Mouse (Mus musculus) cerebellum, postnatal 4 days (tissue): ENCODE measurements around the gene Dis3l.
"Not testable (repeated sequence)": the region's sequence is repeated elsewhere in the genome, so short reads cannot be mapped to it uniquely, and the experiment has no call there.

ENCODE experiments used
- DNase-seq, 2 experiments: peaks; one replicate each; pipeline ENCODE4 v3.0.0; 2022; ENCODE audit warnings: low spot score in 2 of 2, mixed read lengths in 1 of 2

Dis3l gene

DNA sequence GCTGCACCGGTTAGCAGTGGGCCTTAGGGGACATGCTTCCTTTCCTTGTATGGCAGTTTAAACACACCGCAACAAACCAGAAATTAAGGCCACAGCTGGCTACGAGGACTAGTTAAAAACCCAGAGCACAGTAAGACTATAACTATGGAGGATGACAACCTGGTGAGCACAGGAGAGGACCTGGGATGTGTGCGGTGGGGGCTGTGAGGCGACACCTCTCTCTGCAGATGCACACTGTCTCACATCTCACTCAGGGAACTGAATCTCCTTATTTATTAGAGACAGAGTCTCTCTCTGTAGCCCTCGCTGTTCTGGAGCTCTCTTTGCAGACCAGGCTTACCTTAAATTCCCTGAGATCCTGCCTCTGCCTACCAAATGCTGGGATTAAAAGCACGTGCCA lies 17.1 kb downstream of the Dis3l start:
- DNase-seq, result no peak

DNA sequence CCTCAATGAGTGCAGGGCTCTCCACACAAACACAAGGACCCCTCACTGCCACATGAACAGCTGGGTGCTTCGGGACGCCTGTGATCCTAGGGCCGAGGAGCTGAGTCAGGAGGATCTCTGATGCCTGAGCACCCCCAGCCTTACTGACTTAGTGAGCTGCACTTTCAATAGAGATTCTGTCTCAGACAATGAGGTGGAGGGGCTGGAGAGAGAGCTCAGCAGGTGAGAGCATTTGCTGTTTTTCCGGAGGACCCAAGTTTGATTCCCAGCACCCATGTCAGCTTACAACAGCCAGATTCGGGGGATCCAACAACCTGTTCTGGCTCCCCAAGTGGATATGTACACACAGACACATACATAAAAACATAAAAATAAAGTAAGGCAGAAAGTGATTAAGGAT lies 24.1 kb downstream of the Dis3l start:
- no peak for DNase-seq

DNA sequence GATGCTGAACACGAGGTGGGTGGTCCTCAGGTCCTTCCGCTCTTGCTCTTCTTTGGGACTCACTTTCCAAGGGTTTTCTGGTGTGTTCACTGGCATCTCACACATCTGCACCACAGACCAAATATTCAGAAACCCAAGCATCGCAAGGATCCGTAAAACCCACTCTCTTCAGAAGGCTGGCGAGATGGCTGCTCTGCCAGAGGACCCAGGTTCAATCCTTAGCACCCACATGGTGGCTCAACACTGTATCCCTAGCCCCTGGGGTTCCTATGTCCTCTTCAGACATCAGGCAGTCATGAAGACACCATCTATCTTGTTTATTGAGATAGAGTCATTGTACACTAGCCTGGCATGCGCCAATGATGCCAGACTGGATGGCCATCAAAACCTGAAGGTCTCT lies 26.4 kb downstream of the Dis3l start:
- DNase-seq, result no peak

DNA sequence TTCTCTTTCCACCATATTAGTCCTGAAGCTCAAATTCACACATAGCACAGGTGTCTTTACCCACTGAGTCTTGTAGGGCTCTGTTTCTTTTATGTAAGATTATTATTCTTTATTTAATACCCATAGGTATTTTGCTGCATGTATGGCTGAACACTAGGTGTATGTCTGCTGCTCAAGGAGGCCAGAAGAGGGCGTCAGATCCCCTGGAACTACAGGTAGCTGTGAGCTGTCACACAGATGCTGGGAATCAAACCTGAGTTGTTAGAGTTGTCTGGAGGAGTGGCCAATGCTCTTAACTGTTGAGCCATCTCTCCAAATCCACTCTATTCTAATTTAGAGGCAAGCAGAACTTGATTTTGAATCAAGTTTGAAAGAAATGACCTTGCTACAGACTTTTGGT lies 29.0 kb downstream of the Dis3l start:
- no peak for DNase-seq

DNA sequence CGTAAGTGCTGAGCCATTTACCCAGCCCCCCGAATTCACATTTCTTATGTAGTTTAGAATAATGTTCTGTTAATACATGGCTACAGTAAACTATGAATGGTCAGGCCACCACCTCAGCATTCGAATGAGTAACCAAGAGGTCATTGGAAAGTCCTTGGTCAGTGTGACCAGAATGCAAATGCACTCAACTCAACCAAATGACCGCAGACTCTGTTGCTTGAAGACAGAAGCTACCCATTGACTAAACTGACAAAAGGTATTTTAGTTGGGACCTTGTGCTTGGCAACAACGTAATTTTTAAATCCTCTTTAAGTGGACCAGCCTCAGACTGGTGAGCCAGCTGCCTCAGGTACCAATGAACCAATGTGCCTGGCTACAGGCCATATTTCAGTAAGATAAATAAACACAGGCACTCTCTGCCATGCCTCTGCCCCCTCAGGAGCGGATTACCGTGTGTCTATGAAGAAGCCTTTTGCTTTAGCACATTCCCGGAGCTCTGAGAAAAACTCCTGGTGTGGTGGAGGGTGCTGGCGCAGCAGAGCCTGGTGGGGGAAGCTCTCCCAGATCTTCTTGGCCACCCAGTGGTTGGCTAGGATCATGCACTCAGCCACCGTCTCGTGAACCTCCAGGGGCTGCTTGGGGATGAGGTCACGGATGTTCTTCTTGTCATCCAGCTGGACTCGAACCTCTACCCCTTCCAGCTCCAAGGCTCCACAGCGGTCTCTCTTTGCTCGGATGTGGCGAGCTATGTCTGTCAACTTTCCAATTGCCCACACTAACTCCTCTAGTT lies 29.9 kb downstream of the Dis3l start:
- no peak for DNase-seq

DNA sequence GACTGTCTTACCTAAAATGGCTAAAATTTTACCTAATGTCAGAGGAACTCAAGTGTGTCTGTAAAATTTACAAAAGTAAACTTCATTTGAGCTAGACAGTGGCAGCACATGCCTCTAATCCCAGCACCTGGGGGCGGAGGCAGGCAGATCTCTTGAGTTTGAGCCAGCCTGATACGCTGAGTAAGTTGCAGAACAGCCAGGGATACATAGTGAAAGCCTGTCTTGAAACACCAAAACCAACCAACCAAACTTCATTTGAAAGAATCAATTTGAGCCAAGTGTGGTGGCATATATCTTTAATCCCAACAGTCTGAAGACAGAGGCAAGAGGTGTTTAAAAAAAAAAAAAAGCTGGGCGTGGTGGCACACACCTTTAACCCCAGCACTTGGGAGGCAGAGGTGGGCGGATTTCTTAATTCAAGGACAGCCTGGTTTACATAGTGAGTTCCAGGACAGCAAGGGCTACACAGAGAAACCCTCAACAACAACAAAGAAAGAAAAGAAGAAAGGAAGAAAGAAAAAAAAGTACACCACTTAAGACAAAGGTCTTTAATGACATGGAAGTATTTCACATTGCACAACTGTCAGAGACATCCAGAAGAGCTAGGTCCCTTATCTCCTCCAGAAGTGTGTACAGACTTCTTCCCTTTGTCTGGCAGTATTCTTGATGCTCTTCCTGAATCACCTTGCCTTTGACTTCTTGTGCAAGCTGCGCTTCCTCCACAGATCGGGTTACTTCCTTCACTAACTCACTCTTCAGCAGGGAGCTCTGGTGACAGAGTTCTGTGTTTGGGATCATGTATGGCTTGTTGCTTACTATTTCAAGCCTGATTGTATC lies 34.4 kb downstream of the Dis3l start:
- DNase-seq, result no peak

DNA sequence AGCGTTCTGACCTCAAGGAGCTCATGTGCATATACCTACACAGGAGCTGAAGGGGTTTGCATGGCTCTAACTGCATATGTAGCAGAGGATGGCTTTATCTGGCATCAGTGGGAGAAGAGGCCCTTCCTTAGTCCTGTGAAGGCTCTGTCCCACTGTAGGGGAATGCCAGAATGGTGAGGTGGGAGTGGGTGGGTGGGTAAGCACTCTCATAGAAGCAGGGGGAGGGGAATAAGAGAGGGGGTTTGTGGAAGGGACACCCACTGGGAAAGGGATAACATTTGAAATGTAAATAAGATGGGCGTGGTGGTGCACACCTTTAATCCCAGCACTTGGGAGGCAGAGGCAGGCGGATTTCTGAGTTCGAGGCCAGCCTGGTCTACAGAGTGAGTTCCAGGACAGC lies 38.0 kb downstream of the Dis3l start:
- DNase-seq, result not testable (repeated sequence)

DNA sequence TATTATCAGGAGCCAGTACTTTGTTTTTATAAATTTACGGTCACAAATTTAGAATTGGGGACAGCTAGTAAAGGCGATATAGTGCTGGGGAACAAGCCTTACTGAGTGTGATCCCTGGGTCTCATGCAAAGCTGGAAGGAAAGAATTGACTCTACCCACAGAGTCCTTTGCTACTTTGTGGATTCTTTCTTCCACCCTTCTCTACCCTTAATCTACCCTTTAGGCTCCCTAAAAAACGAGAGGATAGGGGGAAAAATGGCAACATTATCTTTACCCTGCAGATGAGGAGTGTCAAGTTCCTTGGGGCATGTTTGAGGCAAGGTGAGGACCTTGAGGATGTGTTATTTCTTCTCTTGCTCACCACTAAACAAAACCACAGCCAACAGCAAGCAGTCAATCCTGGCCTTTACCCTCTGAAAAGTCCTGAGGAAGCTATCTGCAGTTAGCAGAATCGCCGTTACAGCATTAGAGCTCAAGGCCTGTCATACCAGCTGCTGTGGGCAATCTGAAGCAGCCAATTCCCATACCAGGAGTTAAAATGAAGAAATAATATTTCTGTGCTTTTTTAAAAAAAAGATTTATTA lies 58.6 kb downstream of the Dis3l start:
- no peak for DNase-seq

DNA sequence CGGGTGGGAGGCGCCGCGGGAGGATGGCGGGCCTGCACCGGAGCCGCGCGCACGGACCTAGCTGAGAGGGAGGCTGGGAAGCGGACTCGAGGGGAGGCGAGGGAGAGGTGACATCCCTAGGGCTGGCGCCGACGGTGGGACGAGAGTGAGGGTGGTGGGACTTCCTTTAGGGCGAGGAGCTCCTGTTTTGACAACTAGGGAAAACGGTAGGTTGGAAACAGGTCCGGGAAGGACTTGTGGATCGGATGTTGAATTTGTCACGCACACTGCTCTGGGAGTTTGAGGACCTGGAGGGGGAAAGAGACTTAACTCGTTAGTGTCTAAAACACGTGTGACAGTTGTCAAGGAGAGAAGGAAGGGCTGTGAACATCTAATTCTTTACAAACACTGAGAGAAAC lies 59.3 kb downstream of the Dis3l start:
- no peak for DNase-seq

DNA sequence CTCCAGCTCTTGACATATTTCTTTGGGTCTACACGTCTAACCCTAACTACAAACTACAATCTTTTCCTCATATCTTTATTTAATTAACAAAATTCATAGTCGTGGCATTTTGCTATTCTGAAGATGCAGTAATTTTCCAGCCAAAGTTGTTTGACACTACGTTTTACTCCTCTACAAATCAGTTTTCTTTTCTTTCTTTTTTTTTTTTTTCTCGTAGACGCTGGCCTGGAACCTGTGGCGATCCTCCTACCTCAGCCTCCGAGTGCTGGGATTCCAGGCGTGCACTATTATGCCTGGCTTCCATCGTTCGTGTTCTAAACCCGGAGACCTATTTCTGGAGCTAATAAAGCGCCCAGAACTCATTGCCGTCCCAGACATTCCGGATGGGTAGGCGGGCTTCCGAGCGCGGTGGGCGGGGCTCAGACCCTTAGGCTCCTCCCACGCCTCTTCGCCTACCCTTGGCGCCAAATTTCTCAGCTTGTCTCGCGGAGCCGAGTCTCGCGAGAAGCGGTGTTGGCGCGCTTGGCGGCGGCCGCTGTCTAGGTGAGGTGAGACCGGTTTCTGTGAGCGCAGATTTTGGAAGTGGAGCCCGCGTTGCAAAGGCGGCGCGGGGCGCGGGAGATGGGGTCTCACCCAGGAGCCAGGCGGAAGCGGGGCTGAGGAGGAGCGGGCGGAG lies 59.8 kb downstream of the Dis3l start, which contains the start of gene Tipin:
TSS of gene Tipin (plus strand) at position 477 of the 676 bp plus-strand sequence.
- peak; percentile 79 to 95 for DNase-seq

DNA sequence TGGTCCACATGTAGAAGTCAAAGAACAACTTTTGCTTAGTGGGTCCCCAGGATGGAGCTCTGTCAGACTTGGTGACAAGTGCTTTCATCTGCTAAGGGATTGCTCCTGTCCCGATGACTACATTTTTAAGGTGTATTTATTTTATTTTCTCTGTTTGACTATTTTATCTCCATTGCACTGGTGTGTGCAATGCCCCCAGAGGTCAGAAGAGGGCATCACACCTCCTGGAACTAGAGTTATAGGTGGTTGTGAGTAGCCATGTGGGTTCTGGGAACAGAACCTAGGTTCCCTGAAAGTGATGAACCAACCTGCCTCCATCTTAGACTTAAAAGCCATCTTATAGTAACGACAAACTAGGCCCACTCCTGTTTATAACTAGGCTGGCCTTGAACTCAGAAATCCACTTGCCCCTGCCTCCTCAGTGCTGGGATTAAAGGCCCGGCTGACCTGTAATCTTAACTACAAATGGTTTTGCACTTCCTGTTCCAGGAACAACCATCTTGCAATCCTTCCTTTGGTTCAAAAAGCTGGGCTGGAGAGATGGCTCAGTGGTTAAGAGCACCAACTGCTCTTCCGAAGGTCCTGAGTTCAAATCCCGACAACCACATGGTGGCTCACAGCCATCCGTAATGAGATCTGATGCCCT lies 62.3 kb downstream of the Dis3l start:
- no peak for DNase-seq

DNA sequence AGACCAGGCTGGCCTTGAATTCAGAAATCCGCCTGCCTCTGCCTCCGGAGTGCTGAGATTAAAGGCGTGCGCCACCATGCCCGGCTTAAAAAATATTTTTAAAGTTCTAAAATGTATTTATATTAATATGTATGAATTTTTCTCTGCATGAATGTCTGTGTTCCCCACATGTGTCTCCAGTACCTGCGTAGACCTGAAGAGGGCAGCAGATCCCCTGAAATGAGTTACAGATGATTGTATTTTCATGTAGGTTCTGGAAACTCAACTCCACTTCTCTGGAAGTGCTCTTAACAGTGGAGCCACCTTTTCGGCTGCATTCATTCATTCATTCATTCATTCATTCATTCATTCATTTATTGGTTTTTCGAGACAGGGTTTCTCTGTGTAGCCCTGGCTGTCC lies 63.4 kb downstream of the Dis3l start:
- peak; percentile 49 to 81 for DNase-seq

DNA sequence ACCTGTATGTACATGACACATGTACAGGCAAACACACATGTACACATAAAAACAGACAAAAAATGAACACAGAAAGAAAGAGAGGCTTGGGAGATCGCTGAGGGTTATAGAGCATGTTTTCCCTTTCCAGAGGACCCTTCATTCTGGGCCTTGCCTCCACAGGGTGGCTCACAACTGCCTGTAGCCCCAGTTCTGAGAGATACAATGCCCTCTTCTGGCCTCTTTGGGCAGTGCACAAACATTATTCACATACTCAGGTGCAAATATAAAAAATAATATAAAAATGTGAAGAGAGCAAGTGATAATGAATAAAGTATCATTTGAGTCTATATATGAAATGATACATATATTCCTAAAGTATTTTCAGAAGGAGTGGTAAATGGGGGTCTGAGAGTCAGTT lies 66.2 kb downstream of the Dis3l start:
- DNase-seq, result no peak

DNA sequence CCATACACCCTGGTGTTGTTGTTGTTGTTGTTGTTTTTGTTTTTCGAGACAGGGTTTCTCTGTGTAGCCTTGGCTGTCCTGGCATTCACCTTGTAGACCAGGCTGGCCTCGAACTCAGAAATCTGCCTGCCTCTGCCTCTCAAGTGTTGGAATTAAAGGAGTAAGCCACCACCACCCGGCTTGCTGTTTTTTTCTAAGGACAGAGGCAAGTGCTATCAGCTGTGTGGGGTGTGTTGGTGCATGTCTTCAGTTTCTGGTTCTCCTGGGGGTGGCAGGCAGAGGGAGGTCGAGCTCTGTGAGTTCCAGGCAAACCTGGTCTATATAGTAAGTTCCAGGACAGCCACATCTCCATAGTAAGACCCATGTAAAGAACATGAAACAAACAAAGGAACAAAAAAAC lies 66.8 kb downstream of the Dis3l start:
- no peak for DNase-seq

DNA sequence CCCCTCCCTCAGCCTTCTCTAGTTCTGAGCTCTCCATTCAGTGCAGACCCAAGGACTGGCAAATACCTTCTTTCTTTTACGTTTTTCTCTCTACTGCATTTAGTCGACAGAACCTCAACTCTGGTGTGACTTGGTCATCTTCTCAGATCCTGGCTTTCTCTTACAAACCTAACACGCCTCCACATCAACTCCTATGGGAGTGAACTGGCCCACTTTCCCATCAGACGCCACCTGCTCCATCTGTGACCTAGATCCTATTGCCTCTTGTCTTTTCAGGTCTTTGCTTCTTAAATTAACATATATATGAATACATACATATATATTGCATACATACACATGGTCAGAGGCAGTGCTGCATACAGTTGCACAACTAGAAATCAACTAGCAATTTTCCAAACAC lies 67.3 kb downstream of the Dis3l start:
- no peak for DNase-seq

DNA sequence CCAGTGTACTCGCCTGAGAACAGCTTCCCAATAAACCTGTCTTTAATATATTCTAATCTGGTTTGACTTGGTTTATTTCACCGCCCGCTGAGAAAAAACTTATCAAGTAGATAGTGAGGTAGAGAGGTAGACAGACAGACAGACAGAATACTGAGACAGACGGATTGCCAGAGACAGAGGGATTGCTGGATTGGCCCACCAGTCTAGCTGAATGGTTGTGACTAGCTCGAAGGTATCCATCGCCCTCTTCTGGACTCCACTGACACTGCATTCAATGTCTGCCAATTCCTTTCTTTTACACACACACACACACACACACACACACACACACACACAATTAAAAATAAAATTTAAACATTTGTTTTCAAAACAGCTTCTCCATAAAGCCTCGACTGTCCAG lies 68.5 kb downstream of the Dis3l start:
- peak in 1 of 2 experiments; percentile 44 for DNase-seq

DNA sequence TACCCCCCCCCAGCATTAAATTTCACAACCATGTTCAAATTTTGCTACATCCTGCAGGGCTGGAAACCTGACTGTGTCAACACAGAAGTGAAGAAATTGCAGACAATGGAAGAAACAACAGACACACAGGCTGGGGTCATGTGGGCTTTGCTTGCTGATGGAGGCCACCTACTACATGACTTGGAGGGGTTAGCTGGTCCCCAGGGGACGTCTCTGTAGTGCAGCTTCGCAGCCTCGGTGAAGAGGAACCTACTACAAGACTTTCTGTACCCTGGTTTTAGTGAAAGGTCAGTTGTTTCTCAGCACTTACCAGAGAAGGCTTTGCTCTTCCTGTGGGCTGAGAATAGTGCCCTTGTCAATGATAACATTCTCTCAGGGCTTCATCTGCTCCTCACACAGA lies 69.8 kb downstream of the Dis3l start:
- no peak for DNase-seq

DNA sequence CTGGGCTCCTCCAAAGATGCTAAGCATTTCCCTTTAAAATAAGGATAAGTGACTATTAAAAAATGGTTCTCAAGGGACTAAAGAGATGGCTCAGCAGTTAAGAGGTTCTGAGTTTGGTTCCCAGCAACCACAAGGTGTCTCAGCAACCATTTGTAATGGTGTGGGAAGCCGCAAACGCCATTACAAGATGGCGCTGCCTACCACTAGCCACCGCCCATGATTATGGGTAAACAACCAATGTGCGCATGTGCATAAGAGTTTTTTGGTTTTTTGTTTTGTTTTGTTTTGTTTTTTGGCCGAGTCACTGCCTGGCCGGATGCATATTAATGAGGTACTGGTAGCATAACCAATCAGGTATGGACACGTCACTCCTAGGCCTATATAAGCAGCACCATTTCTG lies 72.3 kb downstream of the Dis3l start:
- DNase-seq, result not testable (repeated sequence)

DNA sequence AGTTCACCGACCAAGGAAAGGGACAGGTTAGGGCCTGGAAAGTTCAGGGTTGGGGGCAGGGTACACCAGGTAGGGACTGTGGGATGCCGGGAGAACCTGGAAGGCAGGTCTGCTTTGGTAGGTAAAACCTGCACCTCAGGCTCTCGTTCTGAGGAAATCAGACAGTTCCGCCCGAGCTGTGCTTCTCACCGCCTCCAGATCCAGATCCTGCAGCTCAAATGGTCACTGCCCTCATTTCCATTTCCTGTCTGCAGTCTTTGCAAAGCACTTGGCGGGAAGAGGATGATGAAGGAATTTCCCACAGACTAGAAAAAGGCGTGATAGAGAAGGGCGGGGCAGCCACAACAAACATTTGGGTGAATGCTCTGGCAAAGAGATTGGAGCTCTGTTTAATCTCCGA lies 72.9 kb downstream of the Dis3l start:
- no peak for DNase-seq

DNA sequence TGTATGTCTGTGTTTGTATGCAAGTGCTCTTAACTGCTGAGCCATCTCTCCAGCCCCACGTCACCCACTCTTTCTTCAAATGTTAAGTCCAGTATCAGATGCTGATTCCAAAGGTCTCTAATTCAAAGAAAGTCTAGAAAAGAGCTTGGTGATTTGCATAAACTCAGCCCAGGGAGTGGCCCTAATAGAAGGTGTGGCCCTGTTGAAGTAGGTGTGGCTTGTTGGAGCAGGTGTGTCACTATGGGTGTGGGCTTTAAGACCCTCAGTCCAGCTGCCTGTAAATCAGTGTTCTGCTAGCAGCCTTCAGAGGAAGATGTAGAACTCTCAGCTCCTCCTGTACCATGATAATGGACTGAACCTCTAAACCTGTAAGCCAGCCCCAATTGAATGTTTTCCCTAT lies 73.9 kb downstream of the Dis3l start:
- no peak for DNase-seq

DNA sequence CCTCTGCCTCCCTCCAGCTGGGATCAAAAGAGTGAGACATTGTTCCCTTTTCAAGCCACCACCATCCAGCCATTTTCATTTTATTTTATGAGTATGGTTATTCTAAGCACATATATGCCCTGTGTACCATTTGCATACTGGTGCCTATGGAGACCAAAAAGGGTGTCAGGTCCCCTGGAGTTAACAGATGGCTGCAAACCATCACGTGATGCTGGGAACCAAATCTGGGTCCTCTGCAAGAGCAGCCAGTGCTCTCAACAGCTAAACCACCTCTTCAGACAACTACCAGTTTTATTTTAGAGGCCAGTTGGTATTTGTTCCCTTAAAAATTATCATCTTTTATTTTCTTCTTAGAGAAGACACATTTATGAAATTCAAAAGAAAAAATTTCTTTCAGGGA lies 76.3 kb downstream of the Dis3l start:
- DNase-seq, result no peak

DNA sequence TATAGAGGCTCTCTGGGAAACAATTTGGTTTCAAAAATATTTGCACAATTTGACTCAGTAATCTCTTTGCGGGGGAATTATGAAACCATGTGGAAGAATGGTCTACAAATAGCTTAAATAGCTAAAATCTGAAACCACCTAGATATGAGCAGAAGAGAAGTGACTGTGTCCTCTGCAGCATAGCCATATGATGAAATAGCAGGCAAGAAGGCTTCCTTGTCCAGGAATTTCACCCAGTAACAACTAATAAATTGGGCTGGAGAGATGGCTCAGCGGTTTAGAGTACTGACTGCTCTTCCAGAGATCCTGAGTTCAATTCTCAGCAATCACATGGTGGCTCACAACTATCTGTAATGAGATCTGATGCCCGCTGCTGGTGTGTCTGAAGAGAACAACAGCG lies 80.1 kb downstream of the Dis3l start:
- DNase-seq, result no peak
